Mouse (Mus musculus): ENCODE measurements around the gene Kctd13. TPM values are rescaled to one million over a fixed set of nuclear protein-coding genes. Genes with fewer than 3 reads are reported as not detected.
"Not testable (repeated sequence)": the region's sequence is repeated elsewhere in the genome, so short reads cannot be mapped to it uniquely, and the experiment has no call there.

Gene Kctd13
- polyA plus RNA-seq, 1 experiment from 2014 or later = 4.4 TPM

- no peak for ATAC-seq
Observed at GRCm38 (mm10) chr7:126896912-126897311, 31.8 kb upstream of the Kctd13 start.

GRCm38 (mm10) chr7:126897390-126898101 is 31.1 kb upstream of the Kctd13 start:
- H3K4me2 ChIP-seq (ENCODE audit: low read depth, low read length) = peak overlapping the region; percentile 95
- no peaks in the 10 kb centered on the region for H3K9me3 ChIP-seq (ENCODE audit: low read length)
- peak overlapping the region; percentile 90 for H3K27ac ChIP-seq (ENCODE audit: low read depth)
- peaks cover 21% of the 10 kb centered on the region for H3K4me1 ChIP-seq (ENCODE audit: insufficient read depth)
- TF ChIP-seq EP300 (IDR thresholded peaks at IDR 0.05; ENCODE audit: low read depth) (no peak), CTCF (IDR thresholded peaks at IDR 0.05; ENCODE audit: low read depth) (no peak)
- peaks cover 7% of the 10 kb centered on the region for H3K36me3 ChIP-seq (replicated peaks; ENCODE audit: insufficient read depth, low read length)
- H3K9ac ChIP-seq (replicated peaks) = peak overlapping the region; percentile 78
- no peaks in the 10 kb centered on the region for H3K27me3 ChIP-seq (ENCODE audit: insufficient read depth, low read length)
- DNase-seq (peak; percentile 39), ATAC-seq (peak; percentile 59)
- 9% methylated on average over 15 of the region's 16 CpGs for WGBS (ENCODE audit: insufficient replicate concordance)
- peak overlapping the region; percentile 72 for H3K4me3 ChIP-seq (ENCODE audit: low read depth, low read length)

More at GRCm38 (mm10) chr7:126896912-126897311, 31.8 kb upstream of the Kctd13 start:
- Histone ChIP-seq H3K27ac (ENCODE audit: low read depth) (peak overlapping the region; percentile 90), H3K4me2 (ENCODE audit: low read depth, low read length) (peak overlapping the region; percentile 95), H3K4me1 (ENCODE audit: insufficient read depth) (peaks cover 21% of the 10 kb centered on the region), H3K9me3 (ENCODE audit: low read length) (no peaks in the 10 kb centered on the region), H3K4me3 (ENCODE audit: low read depth, low read length) (peak overlapping the region; percentile 72), H3K9ac (replicated peaks) (peak overlapping the region; percentile 78), H3K27me3 (ENCODE audit: insufficient read depth, low read length) (no peaks in the 10 kb centered on the region), H3K36me3 (replicated peaks; ENCODE audit: insufficient read depth, low read length) (peaks cover 7% of the 10 kb centered on the region)
- DNase-seq = no peak
- 75% methylated on average over 5 of the region's 5 CpGs for WGBS (ENCODE audit: insufficient replicate concordance)
- TF ChIP-seq EP300 (IDR thresholded peaks at IDR 0.05; ENCODE audit: low read depth) = no peak
- no peak for TF ChIP-seq CTCF (IDR thresholded peaks at IDR 0.05; ENCODE audit: low read depth)

- no peaks in the 10 kb centered on the region for H3K9me3 ChIP-seq (ENCODE audit: low read length)
Observed at GRCm38 (mm10) chr7:126898102-126898990, 30.3 kb upstream of the Kctd13 start.

GRCm38 (mm10) chr7:126899781-126900180 is 28.9 kb upstream of the Kctd13 start:
- H3K36me3 ChIP-seq (replicated peaks; ENCODE audit: insufficient read depth, low read length); ATAC-seq: not testable (repeated sequence)
- 85% methylated on average over 6 of the region's 9 CpGs for WGBS (ENCODE audit: insufficient replicate concordance)

More at GRCm38 (mm10) chr7:126898102-126898990, 30.3 kb upstream of the Kctd13 start:
- no peak for TF ChIP-seq EP300 (IDR thresholded peaks at IDR 0.05; ENCODE audit: low read depth)
- TF ChIP-seq CTCF (IDR thresholded peaks at IDR 0.05; ENCODE audit: low read depth) = no peak
- ATAC-seq (peak; percentile 97), DNase-seq (peak; percentile 98)
- peaks cover 21% of the 10 kb centered on the region for H3K4me1 ChIP-seq (ENCODE audit: insufficient read depth)
- no peaks in the 10 kb centered on the region for H3K27me3 ChIP-seq (ENCODE audit: insufficient read depth, low read length)
- H3K4me3 ChIP-seq (ENCODE audit: low read depth, low read length) = peak overlapping the region; percentile 72
- H3K27ac ChIP-seq (ENCODE audit: low read depth) = peak overlapping the region; percentile 90
- WGBS (ENCODE audit: insufficient replicate concordance) = 12% methylated on average over 35 of the region's 37 CpGs
- peak overlapping the region; percentile 78 for H3K9ac ChIP-seq (replicated peaks)
- H3K4me2 ChIP-seq (ENCODE audit: low read depth, low read length) = peak overlapping the region; percentile 95
- peaks cover 3% of the 10 kb centered on the region; the same call in 1 of the 2 replicates for H3K36me3 ChIP-seq (replicated peaks; ENCODE audit: insufficient read depth, low read length)

GRCm38 (mm10) chr7:126905590-126905989 is 23.1 kb upstream of the Kctd13 start:
- TF ChIP-seq EP300 (IDR thresholded peaks at IDR 0.05; ENCODE audit: low read depth) = no peak
- H3K4me3 ChIP-seq (ENCODE audit: low read depth, low read length) = no peak overlapping the region
- ATAC-seq = no peak
- H3K27ac ChIP-seq (ENCODE audit: low read depth) = no peak overlapping the region
- H3K27me3 ChIP-seq (ENCODE audit: insufficient read depth, low read length) = no peaks in the 10 kb centered on the region
- H3K9ac ChIP-seq (replicated peaks) = no peak overlapping the region
- no peaks in the 10 kb centered on the region for H3K9me3 ChIP-seq (ENCODE audit: low read length)
- no peaks in the 10 kb centered on the region for H3K36me3 ChIP-seq (replicated peaks; ENCODE audit: insufficient read depth, low read length)
- WGBS (ENCODE audit: insufficient replicate concordance) = 52% methylated on average over 3 of the region's 3 CpGs
- no peaks in the 10 kb centered on the region for H3K4me1 ChIP-seq (ENCODE audit: insufficient read depth)
- DNase-seq = no peak
- no peak overlapping the region for H3K4me2 ChIP-seq (ENCODE audit: low read depth, low read length)

More at GRCm38 (mm10) chr7:126899781-126900180, 28.9 kb upstream of the Kctd13 start:
- not testable (repeated sequence) for H3K4me3 ChIP-seq (ENCODE audit: low read depth, low read length); DNase-seq; H3K27me3 ChIP-seq (ENCODE audit: insufficient read depth, low read length); H3K9me3 ChIP-seq (ENCODE audit: low read length); H3K9ac ChIP-seq (replicated peaks); H3K27ac ChIP-seq (ENCODE audit: low read depth); H3K4me2 ChIP-seq (ENCODE audit: low read depth, low read length)
- H3K4me1 ChIP-seq (ENCODE audit: insufficient read depth) = peaks cover 21% of the 10 kb centered on the region

- no peak overlapping the region for H3K9ac ChIP-seq (replicated peaks)
- H3K4me2 ChIP-seq (ENCODE audit: low read depth, low read length) = no peak overlapping the region
- no peaks in the 10 kb centered on the region for H3K27me3 ChIP-seq (ENCODE audit: insufficient read depth, low read length)
- no peak overlapping the region for H3K27ac ChIP-seq (ENCODE audit: low read depth)
- ATAC-seq (no peak), DNase-seq (no peak)
- no peak overlapping the region for H3K4me3 ChIP-seq (ENCODE audit: low read depth, low read length)
- peaks cover 7% of the 10 kb centered on the region; the same call in 1 of the 2 replicates for H3K4me1 ChIP-seq (ENCODE audit: insufficient read depth)
- H3K9me3 ChIP-seq (ENCODE audit: low read length) = no peaks in the 10 kb centered on the region
- H3K36me3 ChIP-seq (replicated peaks; ENCODE audit: insufficient read depth, low read length) = no peaks in the 10 kb centered on the region
- 75% methylated on average over 3 of the region's 3 CpGs for WGBS (ENCODE audit: insufficient replicate concordance)
- no peak for TF ChIP-seq EP300 (IDR thresholded peaks at IDR 0.05; ENCODE audit: low read depth)
- no peak for TF ChIP-seq CTCF (IDR thresholded peaks at IDR 0.05; ENCODE audit: low read depth)
Observed at GRCm38 (mm10) chr7:126914844-126915243, 13.8 kb upstream of the Kctd13 start.

GRCm38 (mm10) chr7:126918356-126918755 is 10.3 kb upstream of the Kctd13 start:
- not testable (repeated sequence) for H3K4me3 ChIP-seq (ENCODE audit: low read depth, low read length); H3K9ac ChIP-seq (replicated peaks); H3K36me3 ChIP-seq (replicated peaks; ENCODE audit: insufficient read depth, low read length); H3K27me3 ChIP-seq (ENCODE audit: insufficient read depth, low read length); H3K9me3 ChIP-seq (ENCODE audit: low read length); ATAC-seq; H3K4me2 ChIP-seq (ENCODE audit: low read depth, low read length); DNase-seq; H3K4me1 ChIP-seq (ENCODE audit: insufficient read depth); H3K27ac ChIP-seq (ENCODE audit: low read depth)
- 47% methylated on average over 4 of the region's 4 CpGs for WGBS (ENCODE audit: insufficient replicate concordance)
